Mouse (Mus musculus) olfactory bulb, adult 2 months (tissue): ENCODE measurements around the gene Sccpdh. TPM values are rescaled to one million over a fixed set of nuclear protein-coding genes. Genes with fewer than 3 reads are reported as not detected.
"Not testable (repeated sequence)": the region's sequence is repeated elsewhere in the genome, so short reads cannot be mapped to it uniquely, and the experiment has no call there.

ENCODE experiments used
- H3K27ac ChIP-seq: fragments of 200-500 bp; 2 replicates; pipeline ENCODE4 v1.5.1; 2012; ENCODE audit warnings: low read depth, low read length; ENCODE audit not compliant: insufficient read depth
- H3K4me1 ChIP-seq: fragments of 200-500 bp; 2 replicates; pipeline ENCODE4 v1.6.1; 2012; ENCODE audit warnings: low read length; ENCODE audit not compliant: control insufficient read depth, insufficient read depth
- H3K4me3 ChIP-seq: fragments of 200-500 bp; 2 replicates; pipeline ENCODE4 v1.5.1; 2012; ENCODE audit warnings: mild to moderate bottlenecking, low read depth, low read length, moderate library complexity; ENCODE audit not compliant: insufficient read depth
- CTCF ChIP-seq: fragments of 200-500 bp; IDR thresholded peaks from 2 replicates; pipeline ENCODE4 v1.5.1; 2012; ENCODE audit warnings: low read depth, mild to moderate bottlenecking, low read length, moderate library complexity; ENCODE audit not compliant: insufficient read depth
- POLR2A ChIP-seq: fragments of 200-500 bp; IDR thresholded peaks from 2 replicates; pipeline ENCODE4 v1.6.1; 2012; ENCODE audit warnings: mild to moderate bottlenecking, low read depth, low read length, moderate library complexity; ENCODE audit not compliant: insufficient read depth
- WGBS: fragments of 180-500 bp; shearing (Covaris S2); methylation state at CpG from one replicate; pipeline ENCODE4 v1.1.7; 2018; 5-methylcytosine and 5-hydroxymethylcytosine counted together
- polyA plus RNA-seq: library from polyadenylated mRNA; stranded (reverse); fragments of >200 nt; gene quantifications from 2 replicates; pipeline ENCODE4 v1.2.4, GENCODE M21; 2012; ENCODE audit warnings: low replicate concordance; ENCODE audit not compliant: missing spikeins, insufficient read depth, insufficient read length

Gene Sccpdh
- polyA plus RNA-seq, 1 experiment, result not detected

DNA sequence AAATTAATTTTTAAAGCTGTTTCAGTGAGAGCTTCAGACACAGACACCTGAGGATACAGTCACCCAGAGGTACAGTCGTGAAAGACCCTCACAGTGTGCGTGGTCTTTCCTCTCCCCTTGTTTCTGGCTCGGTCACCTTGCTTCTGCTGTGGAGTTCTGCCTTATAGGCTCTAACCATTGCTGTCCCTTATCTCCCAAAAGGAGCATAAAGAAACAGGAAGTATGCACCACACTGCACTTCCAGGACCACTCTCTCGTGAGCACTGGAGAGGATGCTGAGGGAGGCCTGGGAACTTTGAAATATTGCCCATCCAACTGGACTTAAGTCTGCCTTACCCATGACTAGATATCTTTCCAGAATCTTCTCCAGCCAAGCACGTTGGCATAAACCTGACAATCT, 42.7 kb downstream of the Sccpdh start:
- Histone ChIP-seq H3K4me3 (no peak overlapping the region), H3K27ac (no peak overlapping the region), H3K4me1 (peaks cover 6% of the 10 kb centered on the region)
- WGBS, result 97% methylated on average over 5 of the region's 5 CpGs
- TF ChIP-seq CTCF, result no peak
- no peak for TF ChIP-seq POLR2A

DNA sequence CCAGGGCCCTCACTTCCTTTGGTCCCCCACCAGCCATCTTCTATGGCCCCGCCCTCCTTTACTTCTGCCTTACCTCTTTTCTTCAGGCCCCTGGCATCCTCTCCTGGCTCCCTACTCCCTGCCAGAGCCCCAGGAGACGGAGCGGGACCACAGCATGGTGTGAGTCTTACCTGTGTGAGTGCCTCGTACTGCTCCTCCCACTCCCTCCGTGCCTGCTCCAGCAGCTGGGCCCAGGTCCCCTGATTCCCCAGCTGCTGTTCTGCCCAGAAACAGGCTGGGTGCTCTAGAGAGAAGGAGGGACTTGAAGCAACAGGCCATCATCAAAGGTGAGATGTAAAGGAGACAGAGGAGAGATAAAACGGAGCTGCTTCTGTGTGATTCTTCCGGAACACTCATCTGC, 44.6 kb downstream of the Sccpdh start:
- Histone ChIP-seq H3K4me1 (peaks cover 6% of the 10 kb centered on the region), H3K4me3 (no peak overlapping the region), H3K27ac (no peak overlapping the region)
- 94% methylated on average over 7 of the region's 7 CpGs for WGBS
- TF ChIP-seq CTCF (no peak), POLR2A (no peak)

DNA sequence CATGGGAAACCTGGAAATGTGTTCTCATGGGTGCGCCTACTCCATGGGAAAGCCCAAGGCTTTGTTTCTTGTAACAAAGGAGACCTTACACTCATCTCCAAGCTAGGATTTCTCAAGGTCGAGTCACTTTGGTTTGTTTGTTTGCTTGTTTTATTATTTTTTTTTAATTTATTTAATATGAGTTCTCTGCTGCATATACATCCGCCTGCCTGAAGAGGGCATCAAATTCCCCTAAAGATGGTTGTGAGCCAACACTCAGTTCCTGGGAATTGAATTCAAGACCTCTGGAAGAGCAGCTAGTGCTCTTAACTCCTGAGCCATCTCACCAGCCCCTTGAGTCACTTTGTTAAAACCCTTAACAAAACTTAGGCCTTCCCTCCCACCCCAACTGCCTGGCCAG, 45.4 kb downstream of the Sccpdh start:
- WGBS, result 83% methylated on average over 3 of the region's 3 CpGs
- Histone ChIP-seq H3K4me1 (peaks cover 6% of the 10 kb centered on the region), H3K27ac (no peak overlapping the region), H3K4me3 (no peak overlapping the region)
- no peak for TF ChIP-seq POLR2A

DNA sequence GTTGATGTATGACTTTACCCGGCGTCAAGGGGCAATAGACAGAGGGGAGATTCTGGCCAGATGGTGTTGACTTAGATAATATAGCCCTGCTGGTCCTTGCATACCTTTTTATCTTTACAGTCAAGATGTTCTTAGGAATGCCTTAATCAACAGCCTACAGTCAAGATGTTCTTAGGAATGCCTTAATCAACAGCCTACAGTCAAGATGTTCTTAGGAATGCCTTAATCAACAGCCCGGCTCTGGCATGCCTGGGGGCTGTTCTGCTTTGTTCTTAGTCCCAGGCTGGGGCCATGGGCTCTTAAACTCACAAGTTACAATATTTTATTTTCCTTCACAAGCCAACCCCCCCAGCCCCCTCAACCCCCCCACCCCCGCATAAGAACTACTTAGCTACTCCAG, 47.3 kb downstream of the Sccpdh start:
- WGBS, result 86% methylated on average over 4 of the region's 4 CpGs
- not testable (repeated sequence) for H3K4me3 ChIP-seq, H3K4me1 ChIP-seq, H3K27ac ChIP-seq

DNA sequence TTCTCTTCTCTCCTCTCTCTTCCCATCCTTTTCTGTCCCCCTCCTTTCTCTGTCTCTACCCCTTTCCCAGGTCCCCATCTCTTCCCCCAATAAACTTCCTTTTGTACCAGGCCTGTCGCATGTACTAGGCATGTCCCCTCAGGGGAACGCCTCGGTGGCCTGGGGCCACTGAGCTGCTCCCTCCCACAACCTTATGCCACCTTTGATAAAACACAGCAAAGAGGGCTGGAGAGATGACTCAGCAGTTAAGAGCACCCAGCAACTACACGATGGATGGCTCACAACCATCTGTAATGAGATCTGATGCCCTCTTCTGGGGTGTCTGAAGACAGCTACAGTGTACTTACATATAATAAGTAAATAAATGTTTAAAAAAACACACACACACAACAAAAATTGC, 47.8 kb downstream of the Sccpdh start:
- Histone ChIP-seq H3K27ac (no peak overlapping the region), H3K4me1 (no peaks in the 10 kb centered on the region), H3K4me3 (no peak overlapping the region)
- 80% methylated on average over 4 of the region's 4 CpGs for WGBS
- TF ChIP-seq POLR2A (no peak), CTCF (no peak)

- TF ChIP-seq CTCF (no peak), POLR2A (no peak)
- no peaks in the 10 kb centered on the region for H3K4me1 ChIP-seq
- 75% methylated on average over 8 of the region's 8 CpGs for WGBS
- no peak overlapping the region for H3K4me3 ChIP-seq
- H3K27ac ChIP-seq, result no peak overlapping the region
Measured at GRCm38 (mm10) chr1:179722811-179723469, 54.9 kb downstream of the Sccpdh start.

- Histone ChIP-seq H3K27ac (no peak overlapping the region), H3K4me3 (no peak overlapping the region), H3K4me1 (no peaks in the 10 kb centered on the region)
- WGBS, result 91% methylated on average over 10 of the region's 10 CpGs
- TF ChIP-seq CTCF (no peak), POLR2A (no peak)
Measured at GRCm38 (mm10) chr1:179728661-179729060, 60.7 kb downstream of the Sccpdh start.

DNA sequence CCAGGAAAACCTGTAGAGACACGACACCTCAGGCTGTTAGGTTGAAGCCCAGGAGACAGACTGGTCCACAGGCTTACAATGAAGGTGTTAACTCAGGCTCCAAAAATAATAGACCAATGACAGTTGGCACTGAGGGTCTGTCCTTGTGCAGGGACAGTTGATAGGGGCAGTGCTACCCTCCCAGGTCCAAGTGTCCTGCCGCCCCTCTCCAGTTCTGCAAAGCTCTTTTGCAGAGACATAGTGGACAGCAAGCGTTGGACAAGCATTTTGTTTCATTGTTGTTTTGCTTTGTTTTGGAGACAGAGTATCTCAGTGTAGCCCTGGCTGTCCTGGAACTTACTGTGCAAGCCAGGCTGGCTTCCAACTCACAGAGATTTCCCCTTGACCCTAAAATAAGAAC, 63.4 kb downstream of the Sccpdh start:
- Histone ChIP-seq H3K27ac (no peak overlapping the region), H3K4me1 (no peaks in the 10 kb centered on the region), H3K4me3 (no peak overlapping the region)
- no peak for TF ChIP-seq POLR2A
- no peak for TF ChIP-seq CTCF
- 90% methylated on average over 3 of the region's 3 CpGs for WGBS

DNA sequence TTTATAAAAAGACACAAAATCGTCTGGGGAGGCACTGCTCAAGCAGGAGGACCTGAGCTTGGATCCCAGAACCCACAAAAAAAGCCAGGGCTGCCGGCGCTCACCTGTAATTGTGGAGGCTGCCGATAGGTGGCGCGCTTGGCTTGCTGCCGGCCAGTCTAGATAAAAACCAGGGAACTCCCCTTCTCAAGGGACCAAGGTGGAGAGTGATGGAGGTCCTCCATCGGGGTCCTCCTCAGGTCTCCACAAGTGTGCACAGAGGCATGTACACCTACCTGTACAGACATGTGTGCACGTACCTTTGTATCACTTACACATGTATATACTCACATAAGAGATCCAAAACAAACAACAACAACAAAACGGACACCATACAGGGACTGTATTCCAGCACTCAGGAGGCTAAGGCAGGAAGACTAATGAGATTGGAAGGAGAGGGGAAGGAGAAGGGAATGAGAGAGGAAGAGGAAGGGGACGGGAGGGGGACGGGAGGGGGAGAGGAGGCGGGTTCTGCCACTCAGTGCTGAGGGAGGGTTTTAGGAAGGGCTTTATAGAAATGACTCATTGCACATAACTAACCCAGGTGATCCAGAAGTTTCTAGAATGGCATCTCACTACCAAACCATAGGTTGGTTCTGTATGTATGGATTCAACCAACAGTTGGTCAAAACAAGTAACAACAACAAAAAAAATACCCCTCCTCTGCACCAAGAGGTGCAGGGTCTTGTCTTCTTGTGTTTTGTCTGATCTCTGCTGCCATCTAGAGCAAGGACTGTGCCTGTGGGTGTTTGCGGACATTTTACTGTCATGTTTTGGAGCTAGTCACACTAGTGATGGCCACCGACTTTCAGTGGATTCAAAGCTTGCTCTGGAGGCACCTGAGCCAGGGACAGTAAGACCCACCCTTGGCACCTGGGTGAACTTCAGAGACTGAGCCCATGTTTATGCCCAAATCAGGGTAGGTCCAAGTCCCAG, 66.8 kb downstream of the Sccpdh start:
- Histone ChIP-seq H3K4me3 (no peak overlapping the region), H3K27ac (no peak overlapping the region), H3K4me1 (no peaks in the 10 kb centered on the region)
- TF ChIP-seq POLR2A, result no peak
- peak; percentile 61 for TF ChIP-seq CTCF
- 32% methylated on average over 15 of the region's 15 CpGs for WGBS
